Mouse (Mus musculus) small intestine, adult 2 months (tissue): ENCODE measurements at regions not wholly inside any gene's neighbourhood (a gene's known extent, or its start where the extent isn't known, plus 50 kb on each side); places are given as distances from the start of the nearest gene placed in this dataset.

Experiments
- CTCF ChIP-seq: fragments of 200-500 bp; IDR thresholded peaks from 2 replicates; pipeline ENCODE4 v1.5.1; 2012; ENCODE audit warnings: low read depth, mild to moderate bottlenecking, control low read depth, inconsistent platforms, low read length, moderate library complexity, mixed read lengths; ENCODE audit not compliant: insufficient replicate concordance, insufficient read length; ENCODE audit errors: extremely low read depth
- POLR2A ChIP-seq: fragments of 200-500 bp; IDR thresholded peaks from 2 replicates; pipeline ENCODE4 v1.6.1; 2012; ENCODE audit warnings: low read depth, mild to moderate bottlenecking, control low read depth, inconsistent platforms, low read length, moderate library complexity

- TF ChIP-seq POLR2A = no peak
- TF ChIP-seq CTCF = no peak
Measured at GRCm38 (mm10) chr13:103422997-103423396, 88.7 kb upstream of the Mast4 start.
